Mouse (Mus musculus) cerebellum, postnatal 4 days (tissue): ENCODE data around the gene Ppp1r32.

Experiments used
- DNase-seq, 2 experiments: peaks; one replicate each; pipeline ENCODE4 v3.0.0; 2022; ENCODE audit warnings: low spot score in 2 of 2, mixed read lengths in 1 of 2

Ppp1r32 gene

GRCm38 (mm10) chr19:10458096-10458495, 24.6 kb downstream of the Ppp1r32 start:
- DNase-seq, result no peak

- DNase-seq, result peak; percentile 53 to 72
Observed at GRCm38 (mm10) chr19:10457484-10457800, 25.3 kb downstream of the Ppp1r32 start.

- peak; percentile 40 to 71 for DNase-seq
Observed at GRCm38 (mm10) chr19:10456752-10457483, 25.8 kb downstream of the Ppp1r32 start, which contains the start of gene Lrrc10b. Lrrc10b (minus strand) TSS chr19:10457473.

- no peak for DNase-seq
Observed at GRCm38 (mm10) chr19:10455437-10455806, 27.3 kb downstream of the Ppp1r32 start.

- DNase-seq, result no peak
Observed at GRCm38 (mm10) chr19:10454718-10455436, 27.9 kb downstream of the Ppp1r32 start.

GRCm38 (mm10) chr19:10449708-10450107, 33.0 kb downstream of the Ppp1r32 start:
- peak; percentile 53 to 75 for DNase-seq

- DNase-seq, result no peak
Observed at GRCm38 (mm10) chr19:10449190-10449589, 33.5 kb downstream of the Ppp1r32 start.

- no peak for DNase-seq
Observed at GRCm38 (mm10) chr19:10448275-10448674, 34.5 kb downstream of the Ppp1r32 start.

GRCm38 (mm10) chr19:10444685-10445369, 37.9 kb downstream of the Ppp1r32 start:
- DNase-seq, result no peak

GRCm38 (mm10) chr19:10437521-10437920, 45.2 kb downstream of the Ppp1r32 start:
- DNase-seq, result no peak

GRCm38 (mm10) chr19:10436726-10437125, 46.0 kb downstream of the Ppp1r32 start:
- no peak for DNase-seq

- DNase-seq, result peak; percentile 49 to 73
Observed at GRCm38 (mm10) chr19:10435908-10436307, 46.8 kb downstream of the Ppp1r32 start.

GRCm38 (mm10) chr19:10434927-10435326, 47.8 kb downstream of the Ppp1r32 start:
- no peak for DNase-seq

GRCm38 (mm10) chr19:10433879-10434540, 48.7 kb downstream of the Ppp1r32 start:
- no peak for DNase-seq

- no peak for DNase-seq
Observed at GRCm38 (mm10) chr19:10433225-10433624, 49.5 kb downstream of the Ppp1r32 start.

- no peak for DNase-seq
Observed at GRCm38 (mm10) chr19:10431841-10432240, 50.9 kb downstream of the Ppp1r32 start.

- DNase-seq, result no peak
Observed at GRCm38 (mm10) chr19:10431410-10431809, 51.3 kb downstream of the Ppp1r32 start.

- DNase-seq, result no peak
Observed at GRCm38 (mm10) chr19:10429371-10429770, 53.4 kb downstream of the Ppp1r32 start.

GRCm38 (mm10) chr19:10427431-10427830, 55.3 kb downstream of the Ppp1r32 start:
- DNase-seq, result no peak

- DNase-seq, result no peak
Observed at GRCm38 (mm10) chr19:10426793-10427192, 55.9 kb downstream of the Ppp1r32 start.

- DNase-seq, result no peak
Observed at GRCm38 (mm10) chr19:10426312-10426711, 56.4 kb downstream of the Ppp1r32 start.
